Mouse (Mus musculus) erythroid progenitor cell, adult 5-6 weeks (primary cell): ENCODE results near the gene Lce1b. TPM values are rescaled to one million over a fixed set of nuclear protein-coding genes. Genes with fewer than 3 reads are reported as not detected.

Experiments used
- ATAC-seq: replicated peaks from 2 replicates; pipeline ENCODE4 v1.8.0; 2016; ENCODE audit warnings: moderate number of reproducible peaks, mild to moderate bottlenecking, moderate TSS enrichment, inconsistent platforms; ENCODE audit not compliant: poor library complexity, low FRiP score, severe bottlenecking
- total RNA-seq, 2 experiments: library from RNA; stranded (forward) in 1 of 2; stranded (reverse) in 1 of 2; fragments of 150-400 nt in 1 of 2; fragments of 186-747, 209-891 nt in 1 of 2; gene quantifications; 2 replicates each; pipeline versions ENCODE4 v1.2.3 to v1.2.4; 2015 to 2017; ENCODE audit warnings: low replicate concordance in 2 of 2

The Lce1b gene
- total RNA-seq (2015; ENCODE audit: low replicate concordance) (not detected in 2 replicates), total RNA-seq (2017; ENCODE audit: low replicate concordance) (not detected in 2 replicates)

DNA sequence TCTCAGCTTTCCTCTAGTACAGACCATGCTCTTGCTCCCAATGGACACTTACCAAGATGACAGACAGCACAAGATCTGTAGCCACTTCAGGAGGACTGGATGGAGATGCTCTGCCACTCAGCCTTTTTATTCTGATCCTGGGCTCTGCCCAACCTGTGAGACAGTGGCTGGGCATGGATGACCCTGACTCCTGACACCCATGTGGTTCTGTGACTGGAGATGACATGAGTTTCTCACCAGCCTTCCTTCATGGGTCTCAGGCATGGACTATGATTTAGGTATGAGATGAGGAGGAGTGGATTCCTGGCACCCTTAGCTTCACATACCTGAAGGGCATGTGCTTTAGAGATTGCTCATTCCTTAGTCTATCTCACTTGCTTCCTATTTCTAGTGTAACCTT is at the start of gene Lce1b:
Lce1b (minus strand) TSS at position 101 of the 400 bp plus-strand sequence.
- ATAC-seq: no peak

DNA sequence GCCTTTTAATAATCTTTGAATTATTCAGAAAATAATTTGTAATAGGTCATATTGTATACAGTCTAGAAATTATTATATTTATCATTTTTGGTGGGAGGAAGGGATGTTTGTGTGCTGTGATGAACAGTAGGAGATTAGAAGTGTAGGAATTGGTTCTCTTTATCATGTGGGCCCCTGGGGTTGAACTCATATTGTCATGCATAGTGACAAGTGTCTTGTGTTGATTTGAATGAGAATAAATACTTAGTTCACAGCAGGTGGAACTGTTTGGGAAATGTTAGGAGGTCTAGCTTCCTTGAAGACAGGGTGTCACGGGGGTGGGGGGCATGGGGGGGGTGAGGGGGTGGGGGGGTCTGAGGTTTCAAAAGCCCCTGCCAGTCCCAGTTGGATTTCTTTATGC is 37.9 kb upstream of the Lce1b start:
- ATAC-seq: no peak

DNA sequence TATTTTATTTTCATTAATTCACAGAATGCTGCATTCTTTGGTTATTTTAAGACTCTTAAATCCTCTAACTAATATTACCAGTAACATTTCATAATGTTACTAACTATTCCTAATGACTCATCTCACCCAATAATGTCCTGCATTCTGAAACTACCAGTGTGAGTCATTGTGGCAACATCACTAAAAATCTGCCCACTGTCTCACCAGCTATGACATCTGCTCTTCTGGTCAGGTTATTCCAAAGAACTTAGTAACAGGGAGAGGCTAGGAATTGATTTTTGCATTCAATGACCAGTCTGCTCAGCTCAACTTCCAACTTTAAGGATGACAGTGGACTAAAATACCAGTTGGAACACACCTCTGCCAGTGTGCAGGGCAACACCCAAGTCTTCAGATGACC is 35.0 kb upstream of the Lce1b start:
- ATAC-seq: no peak

DNA sequence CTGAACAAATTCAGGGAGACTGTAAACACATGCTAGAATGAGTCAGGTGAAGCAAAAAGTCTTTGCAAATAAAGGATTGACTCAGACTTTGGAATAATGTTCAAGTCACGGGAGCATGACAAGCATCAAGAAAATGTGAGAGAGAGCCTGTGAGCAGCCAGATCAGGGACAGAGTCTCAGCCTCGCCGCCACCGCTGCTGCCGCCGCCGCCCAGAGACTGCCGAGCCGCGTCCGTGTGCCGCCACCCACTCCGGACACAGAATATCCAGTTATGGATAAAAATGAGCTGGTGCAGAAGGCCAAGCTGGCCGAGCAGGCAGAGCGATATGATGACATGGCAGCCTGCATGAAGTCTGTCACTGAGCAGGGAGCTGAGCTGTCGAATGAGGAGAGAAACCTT is 32.4 kb upstream of the Lce1b start:
- ATAC-seq: peak; percentile 88

DNA sequence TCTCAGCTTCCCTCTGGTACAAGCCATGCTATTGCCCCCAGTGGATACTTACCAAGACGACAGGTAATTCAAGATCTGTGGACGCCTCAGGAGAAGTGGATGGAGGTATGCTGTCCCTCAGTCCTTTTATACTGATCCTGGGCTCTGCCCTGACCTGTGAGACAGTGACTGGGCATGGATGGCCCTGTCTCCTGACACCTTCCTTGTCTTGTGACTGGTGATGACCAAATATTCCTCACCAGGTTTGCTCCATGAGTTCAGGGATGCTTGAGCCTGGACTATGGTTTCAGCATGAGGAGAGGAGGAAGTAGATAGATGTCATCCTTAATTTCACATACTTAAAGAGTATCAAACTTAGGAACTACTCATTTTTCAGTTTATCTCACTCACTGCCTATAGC is 30.4 kb upstream of the Lce1b start, which contains the start of gene Lce1d:
Lce1d (minus strand) TSS at position 101 of the 400 bp plus-strand sequence.
- ATAC-seq: no peak

DNA sequence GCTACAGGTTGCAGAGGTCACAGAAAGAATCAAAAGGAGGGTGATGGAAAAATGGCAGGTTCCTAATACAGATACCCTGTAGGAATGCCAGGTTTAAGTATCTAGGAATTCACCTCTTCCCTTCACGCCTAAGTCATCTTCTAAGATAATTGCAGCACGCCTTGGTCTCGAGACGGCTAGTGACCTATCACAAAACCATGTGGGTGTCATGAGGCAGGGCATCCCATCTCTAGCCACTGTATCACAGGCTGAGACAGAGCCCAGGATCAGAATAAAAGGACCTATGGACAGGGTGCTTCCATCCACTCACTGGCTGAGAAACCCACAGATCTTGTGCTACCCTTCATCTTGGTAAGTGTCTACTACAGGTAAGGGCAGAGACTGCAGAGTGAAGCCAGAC is 22.2 kb upstream of the Lce1b start, which contains the start of gene Lce1c:
Lce1c (plus strand) TSS at position 301 of the 400 bp plus-strand sequence.
- no peak for ATAC-seq

DNA sequence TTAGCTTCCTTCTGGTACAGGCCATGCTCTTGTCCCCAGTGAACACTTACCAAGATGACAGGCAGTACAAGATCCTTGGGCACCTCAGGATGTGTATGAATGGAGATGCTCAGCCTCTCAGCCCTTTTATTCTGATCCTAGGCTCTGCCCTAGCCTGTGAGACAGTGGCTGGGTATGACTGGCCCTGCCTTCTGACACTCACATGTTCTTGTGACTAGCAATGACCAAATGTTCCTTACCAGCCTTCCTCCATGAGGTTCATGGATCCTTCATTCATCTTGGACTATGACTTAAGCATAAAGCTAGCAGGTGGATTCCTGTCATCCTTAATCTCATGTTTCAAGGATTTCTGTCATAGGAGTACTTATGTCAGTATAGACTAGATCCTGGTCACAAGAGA is 13.5 kb upstream of the Lce1b start, which contains the start of gene Lce1a2:
Lce1a2 (minus strand) TSS at position 101 of the 400 bp plus-strand sequence.
- ATAC-seq: no peak

DNA sequence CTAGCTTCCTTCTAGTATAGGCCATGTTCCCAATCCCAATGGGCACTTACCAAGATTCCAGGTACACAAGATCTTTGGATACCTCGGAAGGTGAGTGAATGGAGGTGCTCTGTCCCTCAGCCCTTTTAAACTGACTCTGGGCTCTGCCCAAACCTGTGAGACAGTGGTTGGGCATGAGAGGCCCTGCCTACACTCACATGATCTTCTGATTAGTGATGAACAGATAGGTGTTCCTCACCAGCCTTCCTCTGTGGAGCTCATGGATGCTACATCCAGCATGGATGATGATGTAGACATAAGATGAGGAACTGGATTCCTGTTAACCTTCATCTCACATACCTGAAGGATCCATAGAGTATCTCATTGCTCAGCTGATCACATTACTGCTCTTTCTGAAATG is 8.5 kb downstream of the Lce1b start, which contains the start of gene Lce1a1:
Lce1a1 (minus strand) TSS at position 101 of the 400 bp plus-strand sequence.
- no peak for ATAC-seq

DNA sequence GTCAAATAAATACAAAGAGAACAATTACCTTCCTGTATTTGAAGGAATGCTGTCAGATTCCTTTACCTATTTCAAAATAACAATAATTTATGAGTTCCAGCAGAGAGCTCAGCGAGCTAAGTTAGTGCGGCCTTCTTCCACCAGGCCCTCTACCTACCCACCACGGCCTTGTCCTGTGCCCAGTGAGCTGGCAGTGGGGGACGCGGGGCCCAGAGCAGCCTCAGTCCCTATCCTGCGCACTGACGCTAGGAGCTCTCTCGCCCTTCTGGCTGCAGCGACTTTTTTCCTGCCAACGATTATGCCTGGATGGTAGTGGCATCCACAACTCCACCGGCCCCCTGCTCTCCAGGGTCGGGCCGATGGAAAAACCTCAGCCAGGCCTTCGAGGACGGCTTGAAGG is 16.9 kb downstream of the Lce1b start:
- no peak for ATAC-seq

DNA sequence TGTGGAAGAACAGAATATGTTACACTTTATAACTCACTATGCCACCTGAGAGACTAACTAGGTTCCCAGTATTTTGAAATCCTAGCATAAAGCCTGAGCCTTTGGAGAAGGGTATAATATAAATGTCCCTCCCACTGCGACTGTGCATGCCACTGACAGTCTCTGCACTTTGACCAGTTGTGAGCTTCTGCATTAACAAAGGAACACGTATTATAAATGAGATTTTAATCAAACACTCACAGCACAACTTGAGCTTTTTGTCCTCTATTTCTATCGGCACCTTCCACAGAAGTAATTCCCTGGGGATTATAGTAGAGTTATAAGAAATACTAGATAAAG is 18.1 kb downstream of the Lce1b start:
- ATAC-seq: no peak

DNA sequence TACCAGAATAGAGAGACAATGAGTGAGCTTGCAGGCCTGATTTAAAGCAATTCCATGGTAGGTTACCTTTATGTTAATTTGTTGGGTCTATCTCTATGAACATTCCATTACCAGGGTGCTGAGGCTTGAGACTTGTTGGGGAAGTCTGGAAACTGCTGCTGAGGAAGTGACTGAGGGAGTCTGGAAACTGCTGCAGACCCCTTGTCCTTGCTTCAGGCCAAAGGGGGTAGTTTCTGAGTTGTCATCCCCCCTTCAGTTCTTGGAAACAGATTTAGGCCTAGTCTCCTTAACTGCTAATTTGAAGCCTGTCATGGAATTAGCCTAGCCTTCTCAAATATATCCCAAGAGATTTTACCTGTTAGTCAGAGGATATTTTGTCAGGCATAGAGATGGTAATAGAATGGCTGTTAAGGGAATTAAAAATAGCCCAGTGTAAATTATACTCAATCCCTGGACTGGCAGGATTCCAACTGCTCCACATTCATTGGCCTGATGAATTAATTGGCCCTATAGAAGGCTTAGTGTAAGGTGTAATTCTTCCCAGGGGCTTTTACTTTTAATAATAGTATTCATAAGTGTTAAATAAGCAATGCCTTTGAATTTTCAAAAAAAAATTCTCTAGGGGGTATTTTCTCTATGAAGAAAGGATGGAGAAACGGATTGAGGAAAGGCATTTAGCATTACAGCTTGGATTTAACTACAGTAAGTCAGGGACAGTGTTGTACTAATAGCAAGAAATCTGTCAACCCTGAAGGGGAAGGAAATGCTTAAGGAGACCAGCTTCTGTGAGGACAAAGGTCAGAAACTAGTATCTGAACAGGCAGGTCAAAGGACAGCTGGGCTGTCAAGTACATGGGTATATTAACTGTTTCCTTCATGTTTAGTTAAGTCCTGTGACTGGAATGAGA is 18.7 kb downstream of the Lce1b start:
- no peak for ATAC-seq

DNA sequence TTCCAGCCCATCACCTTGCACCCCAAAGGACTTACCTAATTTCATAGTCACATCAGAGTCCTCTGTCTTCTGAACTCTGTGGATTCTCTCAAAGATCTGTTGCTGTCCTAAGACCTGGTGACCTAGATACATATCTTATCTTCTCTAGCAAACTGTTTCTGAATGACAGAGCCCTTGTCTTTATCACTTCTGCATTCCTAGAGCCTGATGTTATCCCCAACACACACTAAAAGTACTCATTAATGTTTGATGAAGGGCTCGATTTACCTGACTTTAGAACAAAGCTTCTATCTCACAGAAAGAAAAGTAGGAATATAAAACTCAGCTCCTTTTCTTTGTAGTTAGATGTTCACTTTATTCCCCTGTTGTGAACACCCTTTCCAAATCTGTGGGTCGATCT is 35.2 kb downstream of the Lce1b start, which contains the start of gene Lce6a:
Lce6a (minus strand) TSS at position 101 of the 400 bp plus-strand sequence.
- ATAC-seq: no peak

DNA sequence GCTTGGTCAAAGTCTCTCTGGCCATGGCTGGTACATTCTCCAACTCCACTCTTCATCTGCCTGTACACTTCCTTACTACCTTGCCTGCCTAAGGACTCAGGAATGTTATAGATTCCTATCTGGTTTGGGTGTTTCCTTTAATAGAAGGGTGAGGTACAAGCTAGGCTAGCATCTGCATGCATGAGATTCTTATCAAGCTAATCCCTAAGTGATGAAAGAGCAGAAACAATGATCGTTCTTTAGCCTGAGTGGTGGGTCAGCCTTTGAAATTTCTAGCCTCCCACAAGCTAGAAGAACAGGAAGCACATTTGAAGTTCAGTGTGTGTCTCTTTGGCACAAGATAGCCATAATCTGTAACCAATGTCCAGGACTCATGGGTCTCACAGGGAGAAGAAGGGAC is 46.9 kb downstream of the Lce1b start:
- ATAC-seq: no peak

DNA sequence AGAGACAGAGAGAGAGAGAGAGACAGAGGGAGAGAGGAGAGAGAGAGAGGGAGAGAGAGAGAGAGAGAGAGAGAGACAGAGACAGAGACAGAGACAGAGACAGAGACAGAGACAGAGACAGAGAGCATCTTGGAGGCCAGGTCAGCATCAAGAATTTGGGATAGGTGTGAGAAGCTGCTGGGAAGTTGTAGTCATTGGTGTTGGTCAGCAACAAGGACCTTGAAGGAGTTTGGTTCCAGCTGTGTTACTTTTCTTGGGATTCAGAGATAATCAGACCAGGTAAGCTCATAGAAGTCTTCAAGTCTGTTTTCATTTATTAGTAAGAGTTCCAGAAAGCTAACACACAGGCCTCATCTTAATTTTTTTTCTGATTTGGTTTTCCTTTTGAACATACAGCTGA is 49.3 kb downstream of the Lce1b start, which contains the start of gene 2210017I01Rik:
2210017I01Rik (minus strand) TSS at position 101 of the 400 bp plus-strand sequence.
- ATAC-seq: no peak

Other genes starting within 250 kb of the Lce1b start
- gene Sprr2i, start 248.9 kb downstream of the Lce1b start, total RNA-seq (2015; ENCODE audit: low replicate concordance): not detected in 2 replicates
- gene Sprr2i, start 248.9 kb downstream of the Lce1b start, total RNA-seq (2017; ENCODE audit: low replicate concordance): not detected in 2 replicates
- gene Sprr2j-ps, start 238.8 kb downstream of the Lce1b start, total RNA-seq (2015; ENCODE audit: low replicate concordance): not detected in 2 replicates
- not detected in 2 replicates for gene Sprr2j-ps, start 238.8 kb downstream of the Lce1b start, total RNA-seq (2017; ENCODE audit: low replicate concordance)
- 2.1 and 8.6 TPM in 2 replicates for gene Gm9774, start 227.5 kb downstream of the Lce1b start, total RNA-seq (2015; ENCODE audit: low replicate concordance)
- gene Gm9774, start 227.5 kb downstream of the Lce1b start, total RNA-seq (2017; ENCODE audit: low replicate concordance): 2.3 and 3.0 TPM in 2 replicates
- gene Sprr2k, start 224.3 kb downstream of the Lce1b start, total RNA-seq (2015; ENCODE audit: low replicate concordance): not detected in 2 replicates
- gene Sprr2k, start 224.3 kb downstream of the Lce1b start, total RNA-seq (2017; ENCODE audit: low replicate concordance): not detected in 2 replicates
- not detected in 2 replicates for gene Sprr1b, start 218.1 kb downstream of the Lce1b start, total RNA-seq (2015; ENCODE audit: low replicate concordance)
- gene Sprr1b, start 218.1 kb downstream of the Lce1b start, total RNA-seq (2017; ENCODE audit: low replicate concordance): not detected in 2 replicates
- not detected in 2 replicates for gene Sprr3, start 198.2 kb downstream of the Lce1b start, total RNA-seq (2015; ENCODE audit: low replicate concordance)
- gene Sprr3, start 198.2 kb downstream of the Lce1b start, total RNA-seq (2017; ENCODE audit: low replicate concordance): not detected in 2 replicates
- gene Sprr1a, start 171.0 kb downstream of the Lce1b start, total RNA-seq (2015; ENCODE audit: low replicate concordance): not detected in 2 replicates
- gene Sprr1a, start 171.0 kb downstream of the Lce1b start, total RNA-seq (2017; ENCODE audit: low replicate concordance): not detected in 2 replicates
- not detected in 2 replicates for gene Sprr4, start 156.4 kb downstream of the Lce1b start, total RNA-seq (2015; ENCODE audit: low replicate concordance)
- not detected in 2 replicates for gene Sprr4, start 156.4 kb downstream of the Lce1b start, total RNA-seq (2017; ENCODE audit: low replicate concordance)
- gene 2310046K23Rik, start 122.4 kb downstream of the Lce1b start, total RNA-seq (2015; ENCODE audit: low replicate concordance): not detected in 2 replicates
- gene 2310046K23Rik, start 122.4 kb downstream of the Lce1b start, total RNA-seq (2017; ENCODE audit: low replicate concordance): not detected in 2 replicates
- not detected in 2 replicates for gene Ivl, start 83.2 kb downstream of the Lce1b start, total RNA-seq (2015; ENCODE audit: low replicate concordance)
- 0.39 TPM in 1 of 2 replicates, not detected in the other for gene Ivl, start 83.2 kb downstream of the Lce1b start, total RNA-seq (2017; ENCODE audit: low replicate concordance)
- not detected in 2 replicates for gene Smcp, start 67.9 kb downstream of the Lce1b start, total RNA-seq (2015; ENCODE audit: low replicate concordance)
- gene Smcp, start 67.9 kb downstream of the Lce1b start, total RNA-seq (2017; ENCODE audit: low replicate concordance): not detected in 2 replicates
- not detected in 2 replicates for gene 2210017I01Rik, start 49.4 kb downstream of the Lce1b start, total RNA-seq (2015; ENCODE audit: low replicate concordance)
- not detected in 2 replicates for gene 2210017I01Rik, start 49.4 kb downstream of the Lce1b start, total RNA-seq (2017; ENCODE audit: low replicate concordance)
- gene Lce6a, start 35.3 kb downstream of the Lce1b start, total RNA-seq (2015; ENCODE audit: low replicate concordance): not detected in 2 replicates
- gene Lce6a, start 35.3 kb downstream of the Lce1b start, total RNA-seq (2017; ENCODE audit: low replicate concordance): not detected in 2 replicates
- not detected in 2 replicates for gene Lce1a1, start 8.6 kb downstream of the Lce1b start, total RNA-seq (2015; ENCODE audit: low replicate concordance)
- not detected in 2 replicates for gene Lce1a1, start 8.6 kb downstream of the Lce1b start, total RNA-seq (2017; ENCODE audit: low replicate concordance)
- not detected in 2 replicates for gene Lce1a2, start 13.4 kb upstream of the Lce1b start, total RNA-seq (2015; ENCODE audit: low replicate concordance)
- not detected in 2 replicates for gene Lce1a2, start 13.4 kb upstream of the Lce1b start, total RNA-seq (2017; ENCODE audit: low replicate concordance)
- not detected in 2 replicates for gene Lce1c, start 22.3 kb upstream of the Lce1b start, total RNA-seq (2015; ENCODE audit: low replicate concordance)
- gene Lce1c, start 22.3 kb upstream of the Lce1b start, total RNA-seq (2017; ENCODE audit: low replicate concordance): not detected in 2 replicates
- not detected in 2 replicates for gene Lce1d, start 30.3 kb upstream of the Lce1b start, total RNA-seq (2015; ENCODE audit: low replicate concordance)
- gene Lce1d, start 30.3 kb upstream of the Lce1b start, total RNA-seq (2017; ENCODE audit: low replicate concordance): not detected in 2 replicates
- not detected in 2 replicates for gene Lce1e, start 52.1 kb upstream of the Lce1b start, total RNA-seq (2015; ENCODE audit: low replicate concordance)
- not detected in 2 replicates for gene Lce1e, start 52.1 kb upstream of the Lce1b start, total RNA-seq (2017; ENCODE audit: low replicate concordance)
- not detected in 2 replicates for gene Lce1f, start 63.4 kb upstream of the Lce1b start, total RNA-seq (2015; ENCODE audit: low replicate concordance)
- gene Lce1f, start 63.4 kb upstream of the Lce1b start, total RNA-seq (2017; ENCODE audit: low replicate concordance): not detected in 2 replicates
- not detected in 2 replicates for gene Gm38119, start 82.2 kb upstream of the Lce1b start, total RNA-seq (2015; ENCODE audit: low replicate concordance)
- not detected in 2 replicates for gene Gm38119, start 82.2 kb upstream of the Lce1b start, total RNA-seq (2017; ENCODE audit: low replicate concordance)
- gene Lce1g, start 95.4 kb upstream of the Lce1b start, total RNA-seq (2015; ENCODE audit: low replicate concordance): not detected in 2 replicates
- gene Lce1g, start 95.4 kb upstream of the Lce1b start, total RNA-seq (2017; ENCODE audit: low replicate concordance): not detected in 2 replicates
- gene Lce1h, start 108.1 kb upstream of the Lce1b start, total RNA-seq (2015; ENCODE audit: low replicate concordance): not detected in 2 replicates
- gene Lce1h, start 108.1 kb upstream of the Lce1b start, total RNA-seq (2017; ENCODE audit: low replicate concordance): not detected in 2 replicates
- not detected in 2 replicates for gene Lce1i, start 122.0 kb upstream of the Lce1b start, total RNA-seq (2015; ENCODE audit: low replicate concordance)
- gene Lce1i, start 122.0 kb upstream of the Lce1b start, total RNA-seq (2017; ENCODE audit: low replicate concordance): not detected in 2 replicates
- gene Lce1j, start 133.6 kb upstream of the Lce1b start, total RNA-seq (2015; ENCODE audit: low replicate concordance): not detected in 2 replicates
- gene Lce1j, start 133.6 kb upstream of the Lce1b start, total RNA-seq (2017; ENCODE audit: low replicate concordance): not detected in 2 replicates
- not detected in 2 replicates for gene Lce1k, start 151.0 kb upstream of the Lce1b start, total RNA-seq (2015; ENCODE audit: low replicate concordance)
- not detected in 2 replicates for gene Lce1k, start 151.0 kb upstream of the Lce1b start, total RNA-seq (2017; ENCODE audit: low replicate concordance)
- gene Kprp, start 170.3 kb upstream of the Lce1b start, total RNA-seq (2015; ENCODE audit: low replicate concordance): not detected in 2 replicates
- gene Kprp, start 170.3 kb upstream of the Lce1b start, total RNA-seq (2017; ENCODE audit: low replicate concordance): not detected in 2 replicates
- not detected in 2 replicates for gene Lce1l, start 194.4 kb upstream of the Lce1b start, total RNA-seq (2015; ENCODE audit: low replicate concordance)
- not detected in 2 replicates for gene Lce1l, start 194.4 kb upstream of the Lce1b start, total RNA-seq (2017; ENCODE audit: low replicate concordance)
- not detected in 2 replicates for gene 2310050C09Rik, start 213.3 kb upstream of the Lce1b start, total RNA-seq (2015; ENCODE audit: low replicate concordance)
- not detected in 2 replicates for gene 2310050C09Rik, start 213.3 kb upstream of the Lce1b start, total RNA-seq (2017; ENCODE audit: low replicate concordance)